Mouse (Mus musculus) neutrophil, adult 5-6 weeks (primary cell): ENCODE measurements around the gene Ninl. TPM values are rescaled to one million over a fixed set of nuclear protein-coding genes. Genes with fewer than 3 reads are reported as not detected.
"Not testable (repeated sequence)": the region's sequence is repeated elsewhere in the genome, so short reads cannot be mapped to it uniquely, and the experiment has no call there.

Experiments
- ATAC-seq: fragments of 151-379, 151-347 bp; 2 replicates; pipeline ENCODE4 v1.8.0; 2017; ENCODE audit warnings: mild to moderate bottlenecking, moderate TSS enrichment; ENCODE audit not compliant: insufficient number of reproducible peaks, poor library complexity, low FRiP score, severe bottlenecking; ENCODE audit errors: extremely low read depth
- total RNA-seq: library from RNA; stranded (forward); fragments of 200-1000 nt; gene quantifications from 2 replicates; pipeline ENCODE4 v1.2.3, GENCODE M21; 2017

The Ninl gene
- total RNA-seq, 1 experiment from 2014 or later, result 0.12 TPM

- ATAC-seq, result no peak
Measured at GRCm38 (mm10) chr2:150964641-150965040, 74.5 kb downstream of the Ninl start.

GRCm38 (mm10) chr2:150963246-150963645 is 75.9 kb downstream of the Ninl start:
- no peak for ATAC-seq

GRCm38 (mm10) chr2:150959521-150959920 is 79.7 kb downstream of the Ninl start:
- no peak for ATAC-seq

- no peak for ATAC-seq
Measured at GRCm38 (mm10) chr2:150955859-150956258, 83.3 kb downstream of the Ninl start.

GRCm38 (mm10) chr2:150951201-150951600 is 88.0 kb downstream of the Ninl start:
- ATAC-seq, result no peak

- no peak for ATAC-seq
Measured at GRCm38 (mm10) chr2:150950056-150950455, 89.1 kb downstream of the Ninl start.

- no peak for ATAC-seq
Measured at GRCm38 (mm10) chr2:150949652-150950051, 89.5 kb downstream of the Ninl start.

GRCm38 (mm10) chr2:150948786-150949185 is 90.4 kb downstream of the Ninl start:
- no peak for ATAC-seq

GRCm38 (mm10) chr2:150947880-150948611 is 91.1 kb downstream of the Ninl start:
- not testable (repeated sequence) for ATAC-seq

GRCm38 (mm10) chr2:150947341-150947740 is 91.8 kb downstream of the Ninl start:
- not testable (repeated sequence) for ATAC-seq

GRCm38 (mm10) chr2:150944017-150944416 is 95.2 kb downstream of the Ninl start:
- no peak for ATAC-seq

GRCm38 (mm10) chr2:150934659-150935058 is 104.5 kb downstream of the Ninl start:
- no peak for ATAC-seq

- no peak for ATAC-seq
Measured at GRCm38 (mm10) chr2:150933482-150933881, 105.7 kb downstream of the Ninl start.

GRCm38 (mm10) chr2:150930806-150931205 is 108.4 kb downstream of the Ninl start:
- no peak for ATAC-seq

GRCm38 (mm10) chr2:150929156-150929555 is 110.0 kb downstream of the Ninl start:
- no peak for ATAC-seq

GRCm38 (mm10) chr2:150927038-150927720 is 112.0 kb downstream of the Ninl start:
- ATAC-seq, result no peak

- ATAC-seq, result no peak
Measured at GRCm38 (mm10) chr2:150923505-150923904, 115.7 kb downstream of the Ninl start.

GRCm38 (mm10) chr2:150923026-150923425 is 116.2 kb downstream of the Ninl start:
- no peak for ATAC-seq

- ATAC-seq, result no peak
Measured at GRCm38 (mm10) chr2:150922165-150922564, 117.0 kb downstream of the Ninl start.

- ATAC-seq, result 0 out of 2 replicates have a peak, but pooled peaks have one; percentile 26
Measured at GRCm38 (mm10) chr2:150921697-150922096, 117.5 kb downstream of the Ninl start.
